Mouse (Mus musculus) splenic B cell, adult 2 months (primary cell): ENCODE results near the gene Btnl1.
A peak's percentile ranks its signal among the peaks of the same experiment; 100 is the strongest.

Experiments
- DNase-seq: peaks from one replicate; pipeline ENCODE4 v3.0.0-alpha.2; 2011; ENCODE audit warnings: low read depth, low spot score
- H3K27me3 ChIP-seq: 2 replicates; pipeline ENCODE4 v1.6.1; 2012; ENCODE audit warnings: mild to moderate bottlenecking, low read length, moderate library complexity, mixed read lengths; ENCODE audit not compliant: control insufficient read depth, poor library complexity, insufficient read depth, severe bottlenecking
- H3K36me3 ChIP-seq: 2 replicates; pipeline ENCODE4 v1.6.1; 2012; ENCODE audit warnings: mild to moderate bottlenecking, low read length, moderate library complexity, mixed read lengths; ENCODE audit not compliant: control insufficient read depth, poor library complexity, insufficient read depth, severe bottlenecking

Btnl1 gene

GRCm38 (mm10) chr17:34373055-34373709 lies 3.8 kb upstream of the Btnl1 start:
- H3K36me3 ChIP-seq: no peaks in the 10 kb centered on the region
- DNase-seq: peak; percentile 51
- H3K27me3 ChIP-seq: no peaks in the 10 kb centered on the region

DNA sequence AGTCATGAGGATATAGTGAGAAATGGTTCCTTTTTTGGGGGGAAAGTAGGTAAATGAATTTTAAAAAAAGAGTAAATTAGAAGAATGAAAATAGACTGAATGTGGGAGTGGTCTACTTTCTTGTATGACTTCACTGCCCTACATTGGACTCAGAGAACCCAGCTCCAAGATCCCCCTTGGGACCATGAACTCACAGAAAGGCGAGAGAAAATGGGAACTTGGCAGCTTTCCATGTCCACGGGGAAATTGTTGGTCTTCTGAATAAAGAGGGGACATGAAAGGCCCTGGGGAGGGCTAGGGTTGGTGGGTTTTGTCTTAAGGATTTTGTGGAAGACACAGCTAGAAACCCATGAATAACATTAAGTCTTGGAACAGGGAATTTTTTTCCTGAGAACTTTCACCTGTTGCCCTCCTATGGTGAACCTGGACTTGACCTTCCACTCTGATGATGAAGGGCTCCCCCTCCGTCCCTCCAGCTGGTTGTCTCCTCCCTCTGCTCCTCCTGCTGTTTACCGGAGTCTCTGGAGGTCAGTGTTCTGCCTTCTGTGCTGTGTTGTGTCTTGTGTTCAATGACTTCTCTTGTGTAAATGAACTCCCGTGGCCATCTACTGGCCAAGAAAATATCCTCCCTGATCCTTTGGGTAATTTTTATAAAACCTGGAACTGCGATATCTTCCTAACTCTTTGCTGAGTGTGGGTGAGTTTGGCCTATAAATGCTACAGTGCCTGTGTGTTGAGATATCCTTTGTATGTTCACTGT lies 698 bp downstream of the Btnl1 start:
- no peaks in the 10 kb centered on the region for H3K27me3 ChIP-seq
- no peaks in the 10 kb centered on the region for H3K36me3 ChIP-seq
- DNase-seq: peak; percentile 81

DNA sequence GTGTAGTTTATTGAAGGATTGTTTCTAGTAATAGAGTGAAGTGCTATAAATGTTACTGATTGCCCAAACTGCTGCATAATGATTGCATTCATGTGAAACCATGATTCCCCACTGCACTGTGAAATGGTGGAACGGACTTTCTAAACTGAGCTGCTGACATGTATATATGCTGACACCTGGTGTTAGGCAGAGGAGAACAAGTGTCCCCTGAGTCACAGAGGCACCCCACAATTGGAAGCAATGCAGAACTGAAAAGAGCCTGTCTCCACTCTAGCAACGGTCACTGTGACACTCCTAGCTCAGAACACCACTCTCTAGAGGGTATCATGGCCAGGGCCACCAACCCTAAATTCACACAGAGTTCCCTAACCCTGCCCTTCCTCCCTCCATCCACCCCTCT lies 1.8 kb downstream of the Btnl1 start:
- Histone ChIP-seq H3K36me3 (no peaks in the 10 kb centered on the region), H3K27me3 (no peaks in the 10 kb centered on the region)
- DNase-seq: peak; percentile 84

DNA sequence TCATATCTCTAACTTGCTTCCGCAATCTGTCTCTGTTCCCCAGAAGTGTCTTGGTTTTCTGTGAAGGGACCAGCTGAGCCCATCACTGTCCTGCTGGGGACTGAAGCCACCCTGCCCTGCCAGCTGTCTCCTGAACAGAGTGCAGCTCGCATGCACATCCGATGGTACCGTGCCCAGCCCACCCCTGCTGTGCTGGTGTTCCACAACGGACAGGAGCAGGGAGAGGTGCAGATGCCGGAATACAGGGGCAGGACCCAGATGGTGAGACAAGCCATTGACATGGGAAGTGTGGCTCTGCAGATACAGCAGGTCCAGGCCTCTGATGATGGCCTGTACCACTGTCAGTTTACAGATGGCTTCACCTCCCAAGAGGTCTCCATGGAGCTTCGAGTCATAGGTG lies 2.5 kb downstream of the Btnl1 start:
- Histone ChIP-seq H3K27me3 (no peaks in the 10 kb centered on the region), H3K36me3 (no peaks in the 10 kb centered on the region)
- DNase-seq: no peak

DNA sequence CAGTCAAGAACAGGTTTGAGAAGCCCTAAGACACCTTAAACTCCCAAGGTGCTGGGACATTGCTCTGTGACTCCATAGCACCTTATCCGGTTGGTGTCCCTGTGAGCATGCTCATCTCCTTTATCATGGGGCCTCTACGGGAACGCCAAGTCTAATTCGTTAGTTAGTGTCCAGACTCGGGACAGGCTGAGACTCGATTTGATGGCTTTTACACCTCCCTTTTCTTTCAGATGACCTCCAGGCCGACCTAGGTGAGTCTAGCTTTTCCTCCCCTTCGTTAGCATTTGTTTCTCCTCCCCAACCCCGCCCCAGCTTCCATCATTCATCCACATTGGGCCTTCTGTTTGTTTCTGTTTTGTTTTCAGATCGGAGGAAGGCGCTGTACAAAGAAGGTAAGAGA lies 4.9 kb downstream of the Btnl1 start:
- DNase-seq: no peak
- H3K27me3 ChIP-seq: no peaks in the 10 kb centered on the region
- no peaks in the 10 kb centered on the region for H3K36me3 ChIP-seq

GRCm38 (mm10) chr17:34383212-34383611 lies 6.3 kb downstream of the Btnl1 start:
- peak; percentile 73 for DNase-seq
- H3K27me3 ChIP-seq: no peaks in the 10 kb centered on the region

DNA sequence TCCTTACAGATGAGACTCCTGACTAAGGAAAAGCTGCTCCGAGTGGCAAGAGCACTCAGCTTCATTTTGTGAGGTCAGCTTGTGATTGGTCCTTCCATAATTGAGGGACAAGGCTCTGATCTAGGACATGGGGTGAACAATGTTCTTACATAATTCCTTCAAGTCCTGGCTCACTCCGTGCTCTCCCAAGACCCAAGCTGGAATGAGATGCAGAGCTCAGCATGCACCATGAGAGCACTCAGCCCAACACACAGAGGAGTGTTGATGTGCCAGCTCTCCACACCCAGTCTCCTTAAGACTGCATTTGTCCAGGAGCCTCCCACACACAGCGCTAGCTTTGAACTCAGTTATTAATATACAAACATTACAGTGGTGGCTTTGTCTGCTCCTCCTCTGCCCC lies 7.8 kb downstream of the Btnl1 start:
- no peak for DNase-seq
- Histone ChIP-seq H3K36me3 (no peaks in the 10 kb centered on the region), H3K27me3 (no peaks in the 10 kb centered on the region)

More at GRCm38 (mm10) chr17:34383212-34383611, 6.3 kb downstream of the Btnl1 start:
- no peaks in the 10 kb centered on the region for H3K36me3 ChIP-seq

GRCm38 (mm10) chr17:34386656-34387055 lies 9.7 kb downstream of the Btnl1 start:
- peak; percentile 53 for DNase-seq
- Histone ChIP-seq H3K36me3 (no peaks in the 10 kb centered on the region), H3K27me3 (no peaks in the 10 kb centered on the region)

DNA sequence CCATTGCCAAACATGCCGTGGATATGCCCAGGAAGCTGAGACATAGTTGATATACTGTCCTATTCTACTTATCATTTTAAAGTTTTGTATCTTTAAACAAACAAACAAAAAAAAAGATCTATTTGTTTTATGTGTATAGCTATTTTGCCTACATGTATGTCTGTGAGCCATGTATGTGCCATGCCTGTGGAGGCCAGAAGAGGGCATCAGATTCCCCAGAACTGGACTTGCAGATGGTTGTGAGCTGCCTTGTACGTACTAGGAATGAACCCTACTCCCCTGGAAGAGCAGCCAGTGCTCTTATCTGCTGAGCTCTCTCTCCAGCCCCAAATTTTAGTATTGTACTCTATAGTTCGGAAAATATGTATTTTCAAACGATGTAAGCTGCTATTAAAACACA lies 11.6 kb downstream of the Btnl1 start:
- no peaks in the 10 kb centered on the region for H3K36me3 ChIP-seq
- DNase-seq: peak; percentile 85
- H3K27me3 ChIP-seq: no peaks in the 10 kb centered on the region

- H3K27me3 ChIP-seq: no peaks in the 10 kb centered on the region
- no peaks in the 10 kb centered on the region for H3K36me3 ChIP-seq
- peak; percentile 26 for DNase-seq
Measured at GRCm38 (mm10) chr17:34391507-34391906, 14.6 kb downstream of the Btnl1 start.

GRCm38 (mm10) chr17:34392321-34392720 lies 15.4 kb downstream of the Btnl1 start:
- peak; percentile 62 for DNase-seq
- Histone ChIP-seq H3K36me3 (no peaks in the 10 kb centered on the region), H3K27me3 (no peaks in the 10 kb centered on the region)

GRCm38 (mm10) chr17:34397357-34397756 lies 20.4 kb downstream of the Btnl1 start:
- peak; percentile 74 for DNase-seq
- H3K27me3 ChIP-seq: no peaks in the 10 kb centered on the region
- H3K36me3 ChIP-seq: no peaks in the 10 kb centered on the region

GRCm38 (mm10) chr17:34398058-34398710 lies 21.3 kb downstream of the Btnl1 start:
- no peaks in the 10 kb centered on the region for H3K27me3 ChIP-seq
- peak; percentile 97 for DNase-seq
- no peaks in the 10 kb centered on the region for H3K36me3 ChIP-seq

- no peaks in the 10 kb centered on the region for H3K27me3 ChIP-seq
- peak; percentile 97 for DNase-seq
- H3K36me3 ChIP-seq: no peaks in the 10 kb centered on the region
Measured at GRCm38 (mm10) chr17:34398711-34399393, 21.9 kb downstream of the Btnl1 start, which contains the start of gene BC051142. Gene BC051142 (plus strand): TSS chr17:34398820.

DNA sequence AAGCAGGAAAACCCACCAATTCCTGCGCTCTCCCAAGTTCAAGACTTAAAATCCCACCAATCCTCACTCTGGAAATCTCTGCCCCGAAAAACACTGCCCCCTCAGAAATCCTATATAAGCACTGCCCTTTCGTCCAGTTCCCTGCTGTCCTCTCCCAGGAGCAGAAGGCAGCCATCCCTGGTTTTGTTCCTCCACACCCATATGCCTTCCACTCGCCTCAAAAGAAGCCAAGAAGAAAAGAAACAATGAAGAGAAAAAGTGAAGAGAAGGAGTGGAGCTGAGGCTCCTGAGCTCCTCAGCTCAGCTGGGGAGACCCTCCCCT lies 22.4 kb downstream of the Btnl1 start:
- no peak for DNase-seq
- Histone ChIP-seq H3K27me3 (no peaks in the 10 kb centered on the region), H3K36me3 (no peaks in the 10 kb centered on the region)
